Mouse (Mus musculus) ES-Bruce4 (cell line): ENCODE data around the gene Nol4l. TPM values are rescaled to one million over a fixed set of nuclear protein-coding genes. Genes with fewer than 3 reads are reported as not detected.

Source experiments
- H3K27ac ChIP-seq: 2 replicates; pipeline ENCODE4 v1.5.1; 2012; ENCODE audit warnings: low read length, inconsistent platforms; ENCODE audit not compliant: insufficient read depth
- H3K27me3 ChIP-seq: 2 replicates; pipeline ENCODE4 v1.6.1; 2012; ENCODE audit warnings: mild to moderate bottlenecking, low read length, inconsistent platforms; ENCODE audit not compliant: control insufficient read depth, poor library complexity, insufficient read depth, severe bottlenecking
- H3K36me3 ChIP-seq: 2 replicates; pipeline ENCODE4 v1.6.1; 2012; ENCODE audit warnings: inconsistent platforms, mild to moderate bottlenecking, low read length, moderate library complexity; ENCODE audit not compliant: control insufficient read depth, poor library complexity, insufficient read depth, severe bottlenecking
- H3K4me1 ChIP-seq: one replicate; pipeline ENCODE4 v1.8.1; 2011; ENCODE audit warnings: low read length; ENCODE audit not compliant: control insufficient read depth, insufficient read depth
- H3K4me3 ChIP-seq: 2 replicates; pipeline ENCODE4 v1.5.1; 2011; ENCODE audit warnings: low read depth, mild to moderate bottlenecking, low read length
- H3K9ac ChIP-seq: 2 replicates; pipeline ENCODE4 v1.6.1; 2012; ENCODE audit warnings: low read depth, mild to moderate bottlenecking, inconsistent platforms; ENCODE audit not compliant: poor library complexity, severe bottlenecking
- H3K9me3 ChIP-seq: replicated peaks from 2 replicates; pipeline ENCODE4 v1.6.1; 2012; ENCODE audit warnings: mild to moderate bottlenecking, low read length, inconsistent platforms; ENCODE audit not compliant: control insufficient read depth, poor library complexity, insufficient read depth, severe bottlenecking
- CTCF ChIP-seq: IDR thresholded peaks from one replicate; pipeline ENCODE4 v1.8.1; 2011; ENCODE audit warnings: low read depth, low read length
- EP300 ChIP-seq: IDR thresholded peaks from 2 replicates; pipeline ENCODE4 v1.6.1; 2011; ENCODE audit warnings: low read depth, low read length; ENCODE audit not compliant: insufficient read depth
- POLR2A ChIP-seq: IDR thresholded peaks from one replicate; pipeline ENCODE4 v1.8.1; 2011; ENCODE audit warnings: low read length; ENCODE audit not compliant: insufficient read depth
- polyA plus RNA-seq: library from polyadenylated mRNA; stranded (reverse); fragments of >200 nt; gene quantifications from 2 replicates; pipeline ENCODE4 v1.2.4, GENCODE M21; 2011; ENCODE audit warnings: low read depth; ENCODE audit not compliant: missing spikeins, insufficient read depth, insufficient read length

The Nol4l gene
- polyA plus RNA-seq, 1 experiment: 11.5 TPM

DNA sequence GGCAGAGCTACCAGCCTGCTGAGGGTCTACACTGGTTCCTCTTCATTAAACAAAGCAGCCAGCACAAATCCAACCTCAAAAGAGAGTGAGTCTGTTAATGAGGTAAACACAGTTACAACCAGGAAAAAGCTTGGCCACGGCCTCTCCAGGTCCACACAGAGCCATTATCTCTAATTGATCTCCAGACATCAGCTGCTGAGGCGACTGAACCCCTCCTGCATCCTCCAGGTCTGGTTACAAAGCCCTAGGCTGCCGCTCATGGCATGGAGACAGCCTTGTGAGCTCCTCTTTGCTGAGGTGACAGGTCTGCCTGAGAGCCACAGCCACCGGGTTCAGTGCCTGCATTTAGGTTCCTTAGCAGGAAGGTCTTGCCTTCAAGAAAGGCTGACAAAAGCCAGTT, 72.3 kb downstream of the Nol4l start:
- Histone ChIP-seq H3K4me1 (no peaks in the 10 kb centered on the region), H3K9ac (no peak overlapping the region), H3K27ac (no peak overlapping the region), H3K27me3 (no peaks in the 10 kb centered on the region), H3K36me3 (no peaks in the 10 kb centered on the region), H3K9me3 (no peaks in the 10 kb centered on the region), H3K4me3 (no peak overlapping the region)
- TF ChIP-seq POLR2A: no peak

DNA sequence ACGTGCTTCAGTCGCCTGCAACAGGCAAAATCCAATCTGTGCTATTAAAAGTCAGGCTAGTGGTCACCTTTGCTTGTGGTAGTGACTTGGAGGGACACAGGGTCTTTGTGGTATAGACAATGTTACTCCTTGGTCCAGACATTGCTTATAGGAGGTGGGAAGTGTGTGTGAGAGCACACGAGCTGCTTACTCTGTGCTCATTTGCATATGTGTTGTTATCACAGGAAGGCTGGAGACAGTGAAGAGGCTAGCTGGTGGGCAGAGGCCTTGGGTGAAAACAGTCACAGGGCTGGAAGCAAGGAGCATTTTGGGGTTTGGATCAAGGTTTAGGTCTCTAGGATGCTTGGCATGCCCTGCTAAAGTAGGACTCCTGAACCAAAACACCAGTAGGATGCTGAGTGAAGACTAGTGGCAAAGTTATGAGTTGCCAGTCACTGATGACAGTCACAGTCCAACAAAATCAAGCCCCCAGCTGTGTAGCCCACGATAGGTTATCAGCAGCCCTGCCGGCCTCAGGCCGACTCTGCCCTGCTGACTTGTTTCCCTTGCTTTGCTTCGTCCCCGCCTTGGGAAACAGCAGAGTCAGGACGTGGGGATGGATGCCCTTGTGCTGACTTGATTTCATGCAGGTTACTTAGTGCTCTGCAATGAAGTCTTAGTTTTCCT, 74.8 kb downstream of the Nol4l start:
- Histone ChIP-seq H3K27me3 (no peaks in the 10 kb centered on the region), H3K4me1 (no peaks in the 10 kb centered on the region), H3K9ac (no peak overlapping the region), H3K27ac (no peak overlapping the region), H3K9me3 (no peaks in the 10 kb centered on the region), H3K36me3 (no peaks in the 10 kb centered on the region), H3K4me3 (no peak overlapping the region)
- TF ChIP-seq POLR2A (no peak), EP300 (no peak), CTCF (no peak)

DNA sequence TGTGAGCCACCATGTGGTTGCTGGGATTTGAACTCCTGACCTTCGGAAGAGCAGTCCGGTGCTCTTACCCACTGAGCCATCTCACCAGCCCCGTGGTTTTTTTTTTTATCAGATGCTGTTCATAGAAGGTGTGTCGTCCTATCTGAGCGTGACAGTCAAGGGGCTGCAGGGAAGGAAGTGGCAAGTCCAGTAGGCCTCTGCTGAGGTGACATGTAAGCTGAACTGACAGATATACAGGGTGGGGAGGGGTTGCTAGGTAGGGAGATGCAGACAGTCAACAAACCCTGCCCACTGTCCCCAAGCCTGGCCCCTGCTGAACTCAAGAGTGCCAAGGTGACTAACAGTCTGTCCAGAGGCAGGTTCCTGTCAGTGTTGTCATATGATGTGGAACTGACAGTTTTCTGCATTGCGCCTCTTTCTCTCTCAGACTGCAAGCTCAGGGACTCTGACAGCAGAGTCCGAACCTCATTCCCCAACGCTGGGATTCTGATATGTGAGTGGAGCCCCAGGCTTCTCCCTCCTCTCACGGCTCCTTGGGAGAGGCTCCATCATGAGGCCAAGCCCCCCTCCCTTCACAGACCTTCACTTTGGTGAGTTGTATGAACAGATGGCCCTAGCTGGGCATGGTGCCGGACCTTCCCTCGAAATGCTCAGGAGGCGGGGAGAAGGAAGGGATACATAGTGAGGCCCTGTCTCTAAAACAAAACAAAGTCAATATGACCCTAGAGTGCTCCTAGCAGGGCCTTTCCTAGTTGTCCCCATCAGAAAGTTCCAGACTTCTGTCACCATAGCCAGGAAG, 75.6 kb downstream of the Nol4l start:
- Histone ChIP-seq H3K4me3 (no peak overlapping the region), H3K36me3 (no peaks in the 10 kb centered on the region), H3K9ac (no peak overlapping the region), H3K27ac (no peak overlapping the region), H3K4me1 (no peaks in the 10 kb centered on the region), H3K27me3 (no peaks in the 10 kb centered on the region), H3K9me3 (no peaks in the 10 kb centered on the region)
- no peak for TF ChIP-seq POLR2A
- TF ChIP-seq EP300: no peak
- TF ChIP-seq CTCF: no peak

DNA sequence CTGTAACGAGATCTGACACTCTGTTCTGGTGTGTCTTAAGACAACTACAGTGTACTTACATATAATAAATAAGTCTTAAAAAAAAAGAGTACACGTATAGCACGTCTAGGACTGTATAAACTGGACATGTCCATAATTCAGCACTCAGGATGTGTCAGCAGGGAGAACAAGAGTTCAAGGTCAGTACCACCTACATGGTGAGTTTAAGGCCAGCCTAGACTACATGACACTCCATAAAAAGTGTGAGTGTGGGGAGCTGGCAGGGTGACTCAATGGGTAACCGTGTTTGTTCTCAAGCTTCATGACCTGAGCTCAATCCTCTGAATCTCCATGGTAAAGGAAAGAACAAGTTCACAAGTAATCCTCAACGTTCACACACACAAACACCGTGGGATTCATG, 81.3 kb downstream of the Nol4l start:
- Histone ChIP-seq H3K36me3 (no peaks in the 10 kb centered on the region), H3K27ac (no peak overlapping the region), H3K9ac (no peak overlapping the region), H3K9me3 (no peaks in the 10 kb centered on the region), H3K4me1 (no peaks in the 10 kb centered on the region), H3K4me3 (no peak overlapping the region), H3K27me3 (no peaks in the 10 kb centered on the region)
- TF ChIP-seq EP300 (no peak), CTCF (no peak), POLR2A (no peak)

DNA sequence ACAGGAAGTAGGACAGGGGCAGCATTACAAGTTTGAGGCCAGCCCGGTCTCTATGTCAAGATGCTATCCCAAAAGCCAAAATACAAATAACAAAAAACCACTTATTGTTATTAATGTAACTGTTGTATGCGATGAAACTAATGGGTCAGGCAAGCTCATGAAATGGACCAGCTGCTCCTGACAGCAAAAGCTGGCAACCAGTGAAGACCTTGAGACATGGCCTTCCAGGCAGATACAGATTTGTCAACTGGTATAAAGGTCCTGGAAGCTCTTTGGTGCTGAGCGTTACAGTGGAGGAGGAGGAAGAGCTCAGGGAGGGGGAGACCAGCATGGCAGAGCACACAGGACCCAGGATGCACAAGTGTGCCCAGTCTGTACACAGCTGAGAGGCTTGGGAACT, 82.1 kb downstream of the Nol4l start:
- Histone ChIP-seq H3K4me1 (peaks cover 1% of the 10 kb centered on the region), H3K36me3 (no peaks in the 10 kb centered on the region), H3K4me3 (no peak overlapping the region), H3K9me3 (no peaks in the 10 kb centered on the region), H3K27me3 (no peaks in the 10 kb centered on the region), H3K27ac (no peak overlapping the region), H3K9ac (no peak overlapping the region)
- TF ChIP-seq EP300: no peak
- TF ChIP-seq POLR2A: no peak
- no peak for TF ChIP-seq CTCF

DNA sequence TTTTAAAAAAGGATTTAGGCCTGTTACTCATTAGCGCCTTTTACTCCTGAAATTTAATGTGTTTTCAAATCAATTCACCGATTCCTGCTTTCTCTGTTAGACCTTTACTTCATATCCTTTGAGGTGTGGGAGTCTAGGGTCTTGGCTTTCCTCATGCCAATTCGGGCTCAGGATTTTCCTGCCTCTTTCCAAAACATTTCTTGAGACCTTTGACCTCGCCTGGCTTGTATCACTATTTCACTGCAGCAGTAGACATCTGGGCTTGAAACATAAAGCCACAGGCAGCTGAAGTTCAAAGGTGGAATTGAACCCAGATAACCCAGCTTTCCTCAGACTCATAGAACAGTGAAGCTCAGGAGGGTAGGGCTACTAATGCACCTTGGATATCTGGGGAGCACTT, 83.3 kb downstream of the Nol4l start:
- Histone ChIP-seq H3K4me3 (no peak overlapping the region), H3K4me1 (peaks cover 7% of the 10 kb centered on the region), H3K9ac (no peak overlapping the region), H3K27ac (no peak overlapping the region), H3K36me3 (no peaks in the 10 kb centered on the region), H3K9me3 (no peaks in the 10 kb centered on the region), H3K27me3 (no peaks in the 10 kb centered on the region)
- TF ChIP-seq EP300 (no peak), CTCF (no peak), POLR2A (no peak)
